Mouse (Mus musculus) layer of hippocampus, adult 8-10 months (tissue): Measurements from ENCODE around the gene Dixdc1. TPM values are rescaled to one million over a fixed set of nuclear protein-coding genes. Genes with fewer than 3 reads are reported as not detected.

Experiments
- DNase-seq, 2 experiments: peaks; one replicate each; pipeline ENCODE4 v3.0.0; 2022; ENCODE audit warnings: low spot score in 2 of 2
- total RNA-seq, 4 experiments: library from RNA; stranded (reverse); gene quantifications; 2 replicates each; pipeline ENCODE4 v1.2.4; 2022

The Dixdc1 gene
- 100 to 1,000 TPM in 2 of 4 experiments, 10 to 100 TPM in 2; 67.3 to 107 (median 93.0) TPM for total RNA-seq

DNA sequence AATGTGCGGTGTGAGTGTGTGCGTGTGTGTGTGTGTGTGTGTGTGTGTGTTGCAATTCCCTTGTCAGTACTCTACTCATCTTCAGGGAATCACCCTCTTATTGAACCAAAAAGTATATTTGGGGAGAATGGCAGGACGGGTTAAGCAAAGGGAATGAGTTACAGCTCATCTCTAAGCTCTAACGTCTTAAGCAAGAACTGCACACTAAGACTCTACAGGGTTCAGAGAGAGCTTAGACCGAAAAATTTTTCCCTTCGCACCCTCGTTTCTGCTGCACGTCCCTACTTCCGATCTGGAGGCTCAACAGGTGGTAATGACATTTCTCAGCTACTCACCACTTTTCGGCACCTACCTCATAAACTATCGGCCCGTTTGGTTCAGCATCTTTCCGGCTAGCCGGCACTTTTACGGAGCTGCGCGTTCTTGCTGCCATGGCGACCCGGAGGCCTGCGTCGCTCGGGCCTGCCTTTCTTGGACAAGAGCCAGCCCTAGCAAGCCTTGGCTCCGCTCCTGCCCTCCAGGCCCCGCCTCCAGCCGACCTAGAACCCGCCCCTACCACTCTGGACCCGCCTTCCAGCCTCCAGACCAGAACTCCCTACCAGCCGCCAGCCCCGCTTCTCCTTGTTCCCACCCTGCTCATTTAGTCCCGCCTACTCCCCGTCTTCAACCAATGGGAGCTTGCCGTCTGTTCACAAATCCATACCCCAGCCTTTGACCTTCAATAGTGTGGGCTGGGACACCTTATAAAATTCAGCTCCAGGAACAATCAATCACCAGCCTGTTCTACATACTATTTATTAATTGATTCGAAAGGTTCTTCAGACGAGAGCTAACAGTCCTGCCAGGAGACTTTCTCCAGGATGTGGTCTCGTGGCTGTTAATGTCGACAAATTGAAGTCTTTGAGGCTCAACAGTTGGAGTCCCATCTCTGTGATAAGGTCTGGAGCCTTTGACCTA lies at the start of gene Dixdc1:
Dixdc1 (minus strand) TSS at position 604 of the 957 bp plus-strand sequence.
- DNase-seq: peak; percentile 93 to 94

DNA sequence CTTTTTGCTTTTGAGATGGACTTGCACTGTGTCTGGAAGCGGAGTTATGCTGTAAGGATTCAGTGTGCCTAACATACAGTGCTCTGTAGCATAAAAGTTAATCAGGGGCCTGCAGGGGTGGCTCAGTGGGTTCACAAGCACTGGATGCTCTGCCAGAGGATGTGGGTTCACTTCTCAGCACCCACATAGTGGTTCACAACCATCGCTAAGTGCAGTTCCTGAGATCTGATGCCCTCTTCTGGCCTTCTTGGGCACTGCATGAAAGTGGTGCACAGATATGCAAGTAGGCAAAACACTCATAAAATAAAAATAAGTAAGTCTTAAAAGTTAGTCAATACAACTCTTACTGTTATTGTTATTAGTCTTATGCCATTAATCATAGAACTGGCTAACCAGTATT lies 42.8 kb upstream of the Dixdc1 start:
- DNase-seq: no peak

DNA sequence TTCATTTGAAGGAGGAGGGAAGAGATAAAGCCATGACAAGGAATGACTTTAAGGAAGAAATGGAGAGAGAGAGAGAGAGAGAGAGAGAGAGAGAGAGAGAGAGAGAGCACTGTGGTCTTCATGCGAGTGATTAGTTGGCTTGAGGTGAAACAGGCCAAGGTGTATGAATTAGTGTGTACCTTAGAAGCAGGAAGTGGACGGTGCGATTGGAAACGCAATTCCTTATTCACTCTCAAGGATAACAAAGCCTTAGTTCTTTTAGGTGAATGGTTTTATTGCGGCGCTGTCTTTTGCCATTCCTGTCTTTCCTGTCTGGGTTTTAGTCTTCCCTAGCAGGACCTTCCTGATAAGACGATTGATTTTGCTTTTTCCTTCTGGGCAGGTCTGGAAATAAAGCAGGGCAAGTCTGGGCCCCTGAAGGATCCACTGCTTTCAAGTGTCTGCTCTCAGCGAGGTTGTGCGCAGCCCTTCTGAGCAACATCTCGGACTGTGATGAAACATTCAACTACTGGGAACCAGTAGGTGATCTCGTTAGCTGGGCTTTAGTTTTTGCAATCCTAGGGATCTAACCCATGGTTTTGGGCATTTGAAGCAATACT lies 36.9 kb upstream of the Dixdc1 start:
- no peak for DNase-seq

DNA sequence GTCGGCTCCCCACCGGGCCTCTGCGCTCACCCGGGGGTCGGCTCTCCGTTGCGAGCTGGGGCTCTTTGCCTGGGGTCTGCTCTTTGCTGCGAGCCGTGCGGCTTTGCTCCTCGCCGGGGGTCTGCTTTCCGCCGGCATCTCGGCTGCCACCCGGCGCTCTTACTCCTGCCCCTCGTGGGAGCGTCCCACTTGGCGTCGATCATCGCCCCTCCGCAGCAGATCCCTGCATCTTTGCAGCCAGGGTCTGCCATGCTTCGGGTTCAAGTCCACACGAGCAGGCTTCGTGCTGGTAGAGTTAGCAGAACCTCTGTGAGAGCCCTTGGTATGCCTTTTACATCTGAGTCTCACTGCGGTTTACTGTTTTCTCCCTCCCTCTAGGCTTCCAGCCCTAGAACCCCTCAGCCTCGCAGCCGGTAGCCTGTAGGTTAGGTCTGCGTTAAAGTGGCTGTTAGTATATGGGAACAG lies 36.4 kb upstream of the Dixdc1 start:
- no peak for DNase-seq

DNA sequence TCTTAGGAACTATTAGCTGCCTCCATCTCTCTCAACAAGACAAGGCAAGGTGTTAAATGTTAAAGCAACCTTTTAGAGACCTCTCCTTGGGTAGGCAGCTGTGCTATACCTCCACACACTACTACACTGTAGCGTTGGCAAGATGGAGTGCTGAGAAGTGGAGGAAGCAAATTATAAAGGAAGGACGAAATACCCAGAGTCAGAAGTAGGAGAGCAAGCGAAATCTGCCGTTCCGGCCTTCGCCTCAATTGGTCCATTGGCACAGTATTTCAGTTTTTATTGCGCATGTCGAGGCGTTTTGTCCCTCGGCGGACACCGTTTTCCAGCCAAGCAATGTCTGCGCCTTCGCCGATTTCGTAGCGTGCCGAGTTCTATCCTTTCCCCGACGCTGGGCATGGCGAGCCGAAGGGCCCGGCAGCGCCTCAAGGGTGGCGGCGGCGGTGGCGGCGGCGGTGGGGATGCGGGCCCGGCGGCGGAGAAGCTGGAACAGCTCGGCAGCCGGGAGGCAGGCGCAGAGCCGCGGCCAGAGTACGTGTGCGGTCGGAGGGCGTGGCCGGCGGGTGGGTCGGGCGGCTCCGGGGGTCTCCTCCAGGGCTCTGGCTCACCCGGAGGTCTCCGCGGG lies 35.8 kb upstream of the Dixdc1 start, which contains the start of the genes Alg9 and 1110032A03Rik:
Alg9 (plus strand) TSS at position 29 of the 622 bp plus-strand sequence.
1110032A03Rik (minus strand) TSS at position 530 of the 622 bp plus-strand sequence.
- DNase-seq: peak; percentile 78 to 89

DNA sequence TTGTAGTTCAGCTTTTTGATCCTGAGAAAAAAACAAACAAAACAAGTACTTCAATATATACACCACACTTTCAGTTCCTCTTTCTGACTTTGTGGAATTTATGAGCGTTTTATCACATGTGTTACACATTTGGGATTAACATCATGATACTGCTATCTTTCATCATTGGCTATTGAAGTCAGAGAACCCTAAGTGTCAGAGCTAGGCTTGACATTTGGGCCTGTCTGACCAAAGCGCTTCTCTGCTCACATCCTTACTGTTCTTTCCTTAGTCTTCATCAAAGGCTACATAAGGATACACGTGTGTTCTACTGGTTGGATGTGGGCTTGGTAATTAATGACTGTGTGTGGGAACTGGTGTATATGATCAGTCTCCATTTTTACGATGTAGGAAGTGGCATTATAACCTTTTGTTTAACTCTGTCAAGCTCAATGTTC lies 34.7 kb upstream of the Dixdc1 start:
- DNase-seq: no peak

DNA sequence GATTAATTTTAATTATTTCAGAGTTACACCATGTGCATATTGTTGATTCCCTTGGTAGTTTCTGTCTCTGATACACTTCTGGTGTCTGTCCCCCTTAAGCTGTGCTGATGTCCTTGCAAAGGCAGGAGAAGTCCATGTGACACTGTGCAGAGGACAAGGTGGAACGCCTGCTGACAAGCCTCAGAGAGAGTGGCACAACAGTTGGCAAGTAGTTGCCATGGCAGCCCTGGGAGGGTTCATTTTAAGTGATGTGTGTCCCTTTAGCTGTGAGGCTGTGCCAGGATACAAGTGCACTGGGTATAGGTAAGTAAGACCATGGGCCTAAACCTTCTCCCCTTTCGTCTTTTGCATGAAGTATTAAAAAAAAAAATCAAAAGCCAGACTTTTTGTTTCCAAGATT lies 30.7 kb upstream of the Dixdc1 start:
- no peak for DNase-seq

DNA sequence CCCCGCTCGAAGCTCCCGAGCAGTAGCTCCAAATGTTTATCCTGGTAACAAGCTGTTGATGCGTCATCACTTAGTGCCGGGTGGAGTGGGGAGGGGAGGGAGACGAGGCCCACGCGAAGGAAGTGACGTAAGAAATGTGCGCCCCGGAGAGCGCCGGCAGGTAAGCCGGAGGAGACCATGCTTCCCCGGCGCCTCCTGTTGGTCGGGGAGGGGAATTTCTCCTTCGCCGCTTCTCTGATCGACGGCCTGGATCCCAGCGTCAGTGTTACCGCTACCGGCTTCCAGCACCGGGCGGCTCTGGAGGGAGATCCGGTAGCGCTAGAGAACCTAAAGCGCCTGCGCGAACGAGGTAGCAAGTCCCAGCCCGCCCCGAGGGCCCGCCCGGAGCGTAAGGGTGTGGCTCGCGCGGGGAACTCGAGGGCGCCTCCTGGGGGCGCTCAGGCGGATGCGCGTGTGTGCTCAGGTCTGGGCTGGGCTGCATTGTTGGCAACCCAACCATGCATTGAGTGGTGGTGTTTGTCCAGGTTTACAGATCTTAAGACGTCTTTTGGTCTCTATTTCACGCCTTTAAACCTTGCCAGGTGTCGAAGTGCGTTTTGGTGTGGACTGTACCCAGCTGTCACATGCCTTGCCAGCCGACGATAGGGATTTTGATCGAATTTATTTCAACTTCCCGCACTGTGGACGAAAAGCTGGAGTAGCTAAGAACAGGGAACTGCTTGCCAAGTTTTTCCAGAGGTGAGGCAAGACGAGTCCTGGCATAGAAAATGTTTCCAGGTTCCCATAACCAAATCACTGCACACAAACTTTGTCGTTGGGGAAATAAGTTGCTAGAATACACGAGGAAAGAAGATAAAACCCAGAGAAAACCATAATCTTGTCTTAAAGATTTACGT lies 29.0 kb upstream of the Dixdc1 start, which contains the start of gene Fdxacb1:
Fdxacb1 (plus strand) TSS at position 130 of the 896 bp plus-strand sequence.
- peak; percentile 98 to 99 for DNase-seq

DNA sequence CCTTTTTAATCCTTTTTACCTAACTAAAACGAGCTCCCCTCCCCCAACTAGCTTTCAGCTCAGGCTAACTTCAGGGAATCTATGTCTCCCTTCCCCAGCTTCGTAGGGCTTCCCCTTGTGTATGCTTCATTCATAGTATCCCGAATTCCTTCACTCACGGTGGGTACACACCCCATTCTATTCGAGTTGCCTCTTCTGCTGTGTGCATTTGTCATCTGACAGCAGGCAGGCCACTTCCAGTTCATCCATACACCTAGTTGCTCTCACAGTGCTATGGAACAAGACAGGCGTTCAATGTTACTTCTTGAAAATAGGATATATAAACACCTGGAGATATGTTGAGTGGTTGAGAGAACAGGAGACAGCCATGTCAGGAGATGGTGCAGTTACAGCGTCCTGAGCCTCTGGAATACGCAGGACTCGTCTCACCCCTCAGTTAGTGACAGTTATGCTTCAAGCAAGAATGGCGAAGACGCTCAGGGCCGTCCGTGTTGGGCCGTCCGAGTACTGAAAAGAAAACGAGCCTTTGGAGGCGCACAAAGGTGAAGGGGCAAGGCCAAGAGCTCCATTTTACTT lies 28.3 kb upstream of the Dixdc1 start:
- DNase-seq: no peak

DNA sequence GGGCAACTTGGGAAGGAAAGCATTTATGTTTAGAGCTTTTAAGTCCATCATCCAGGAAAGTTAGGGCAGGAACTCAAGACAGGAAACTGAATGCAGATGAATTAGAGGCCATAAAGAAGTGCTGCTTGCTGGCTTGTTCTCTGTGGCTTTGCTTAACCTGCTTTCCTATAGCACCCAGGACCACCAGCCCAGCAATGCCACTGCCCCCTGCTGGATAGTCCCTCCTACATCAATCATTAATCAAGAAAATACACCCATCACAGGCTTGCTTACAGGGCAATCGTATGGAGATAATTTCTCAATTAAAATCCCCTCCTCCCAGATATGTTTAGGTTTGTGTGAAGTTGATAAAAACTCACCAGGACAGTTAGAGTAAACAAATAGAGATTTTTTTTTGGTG lies 24.0 kb upstream of the Dixdc1 start:
- no peak for DNase-seq

DNA sequence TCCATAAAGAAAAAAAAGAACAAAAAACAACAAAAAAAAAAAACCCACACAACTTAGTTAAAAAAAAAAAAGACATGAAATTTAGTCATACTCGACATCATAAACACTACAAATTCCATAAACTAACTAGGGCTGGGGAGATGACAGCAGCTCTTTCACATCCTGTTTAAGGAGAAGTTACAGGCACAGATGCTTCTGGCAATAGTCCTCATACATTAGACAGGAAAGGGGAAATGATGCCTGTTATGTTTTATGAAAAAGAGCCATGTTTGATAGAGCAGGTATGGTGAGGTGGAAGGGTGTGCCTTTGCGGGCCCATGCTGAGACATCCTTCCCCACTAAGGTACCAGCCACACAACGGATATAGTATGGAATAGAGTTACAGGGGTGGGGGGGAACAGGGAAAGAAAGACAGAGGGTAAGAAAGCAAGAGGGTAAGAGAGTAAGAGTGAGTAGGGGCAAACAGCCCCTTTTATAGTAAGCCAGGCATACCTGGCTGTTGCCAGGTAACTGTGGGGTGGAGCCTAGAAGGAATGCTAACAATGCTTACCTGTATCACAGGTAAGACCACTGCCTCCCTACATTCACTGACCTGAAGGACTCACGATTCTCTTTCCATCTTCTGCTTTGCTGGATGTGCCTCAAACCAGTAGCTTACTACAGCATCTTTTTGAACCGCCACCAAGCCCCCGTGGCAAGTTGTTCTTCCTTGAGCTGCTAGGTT lies 22.4 kb upstream of the Dixdc1 start:
- no peak for DNase-seq

DNA sequence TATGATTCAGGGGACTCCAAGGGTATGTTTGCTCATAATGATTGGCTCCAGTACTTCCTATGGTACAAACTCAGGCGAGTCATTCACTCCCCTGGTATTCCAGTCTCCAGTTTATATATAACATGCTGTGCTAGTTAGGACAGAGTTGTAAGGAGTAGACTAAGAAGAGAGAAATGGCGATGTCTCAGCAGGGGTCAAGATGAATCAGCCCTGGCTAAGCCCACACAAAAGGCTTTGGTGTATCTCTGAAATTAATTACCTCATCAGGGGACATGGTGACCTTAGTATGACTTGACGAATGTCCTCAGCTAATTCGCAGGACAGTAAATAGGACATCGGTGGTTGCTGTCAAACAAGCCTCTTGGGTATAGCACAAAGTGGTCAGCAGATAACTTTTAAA lies 17.4 kb upstream of the Dixdc1 start:
- DNase-seq: no peak

DNA sequence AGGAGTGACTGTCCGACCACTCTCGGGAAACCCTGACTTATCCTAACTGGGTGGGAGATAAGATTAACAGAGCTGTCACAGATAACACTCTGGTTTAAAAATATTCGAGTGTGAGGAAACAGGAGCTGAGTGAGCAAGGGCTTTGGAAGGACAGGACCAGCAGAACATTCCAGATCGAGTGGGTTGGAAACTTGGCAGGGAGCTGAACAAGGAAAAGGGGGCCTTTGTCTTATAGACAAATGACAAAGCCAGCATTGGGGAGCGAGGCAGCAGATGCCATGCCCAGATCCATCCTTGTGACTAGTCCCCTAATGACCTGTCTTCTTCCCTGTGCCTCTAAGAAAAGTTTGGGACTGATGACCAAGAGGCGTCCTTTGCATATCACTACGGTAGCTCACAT lies 14.6 kb upstream of the Dixdc1 start:
- no peak for DNase-seq

DNA sequence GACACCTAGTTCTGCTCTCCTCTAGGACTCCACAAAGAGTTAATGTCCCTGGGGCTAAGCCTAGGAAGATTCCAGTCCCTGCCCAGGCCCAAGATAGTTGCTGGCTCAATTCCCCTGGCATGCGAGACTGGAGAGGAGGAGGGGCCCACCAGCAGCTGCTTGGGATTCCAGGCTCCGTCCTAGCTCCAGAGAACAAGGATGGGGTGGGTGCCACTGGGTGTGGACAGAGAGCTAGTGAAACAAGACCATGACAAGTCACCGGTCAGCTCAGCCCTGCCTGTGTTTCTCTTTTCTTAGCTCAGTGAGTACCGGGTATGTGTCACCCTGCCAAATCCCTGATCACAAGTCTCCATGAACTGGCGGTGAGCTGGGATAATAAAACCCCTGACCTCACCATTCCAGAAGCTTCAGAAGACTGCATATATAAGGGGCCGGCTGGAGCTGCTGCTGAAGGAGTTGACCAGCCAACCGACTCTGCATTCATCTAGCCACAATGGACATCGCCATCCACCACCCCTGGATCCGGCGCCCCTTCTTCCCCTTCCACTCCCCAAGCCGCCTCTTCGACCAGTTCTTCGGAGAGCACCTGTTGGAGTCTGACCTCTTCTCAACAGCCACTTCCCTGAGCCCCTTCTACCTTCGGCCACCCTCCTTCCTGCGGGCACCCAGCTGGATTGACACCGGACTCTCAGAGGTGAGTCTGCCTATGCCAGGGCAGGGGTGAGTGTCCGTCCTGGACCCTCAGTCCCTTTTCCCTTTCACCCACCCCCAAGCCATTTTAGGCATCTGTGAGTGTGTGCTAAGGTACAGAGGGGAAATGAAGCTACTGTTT lies 13.7 kb upstream of the Dixdc1 start:
- peak; percentile 76 to 77 for DNase-seq

DNA sequence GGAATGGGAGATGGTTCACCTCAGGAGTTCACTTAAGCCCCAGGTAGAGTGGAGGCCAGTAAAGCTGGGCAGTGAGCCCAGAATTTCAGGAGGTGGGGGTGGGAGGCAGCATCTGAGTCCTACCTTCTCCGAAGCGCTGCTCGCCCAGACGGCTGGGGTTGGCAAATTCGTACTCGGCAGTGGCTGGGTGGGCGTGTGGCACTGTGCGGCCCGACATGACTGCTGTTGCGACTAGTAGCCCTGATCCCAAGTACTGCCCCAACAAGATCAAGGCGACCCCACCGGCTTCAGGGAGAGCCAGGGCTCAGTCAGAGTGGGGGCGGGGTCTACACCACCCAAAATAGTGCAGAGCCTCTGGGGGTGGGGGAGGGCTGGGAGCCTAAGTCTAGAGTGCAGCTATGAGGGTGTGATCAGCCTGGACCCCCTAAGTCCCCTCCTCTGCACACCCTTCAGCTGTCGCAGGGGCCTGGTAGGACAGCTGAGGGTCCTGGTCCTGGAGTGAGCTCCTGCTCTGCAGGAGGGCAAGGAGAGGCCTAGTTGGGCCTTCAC lies 12.8 kb upstream of the Dixdc1 start, which contains the start of gene Hspb2:
Hspb2 (minus strand) TSS at position 301 of the 549 bp plus-strand sequence.
- DNase-seq: no peak

DNA sequence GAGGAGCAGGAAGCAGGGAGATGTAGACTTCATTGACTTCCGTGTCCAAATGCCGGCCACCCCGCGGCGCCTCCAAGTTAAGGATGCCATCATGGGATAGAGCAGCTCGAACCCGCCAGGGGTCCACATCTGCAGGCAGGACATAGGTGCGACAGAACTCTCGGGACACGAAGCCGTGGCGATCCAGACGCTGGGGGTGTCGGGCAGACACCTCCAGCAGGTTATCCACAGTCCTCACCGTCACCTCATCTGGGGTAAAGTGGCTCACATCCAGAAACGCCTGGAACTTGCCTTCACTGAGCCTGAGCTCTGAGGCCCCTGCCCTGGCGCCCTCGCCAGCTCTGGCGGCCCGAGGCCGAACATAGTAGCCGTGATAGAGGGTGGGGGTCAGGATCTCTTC lies 12.0 kb upstream of the Dixdc1 start, which contains the start of gene Cryab:
Cryab (plus strand) TSS at position 3 of the 400 bp plus-strand sequence.
- DNase-seq: no peak

DNA sequence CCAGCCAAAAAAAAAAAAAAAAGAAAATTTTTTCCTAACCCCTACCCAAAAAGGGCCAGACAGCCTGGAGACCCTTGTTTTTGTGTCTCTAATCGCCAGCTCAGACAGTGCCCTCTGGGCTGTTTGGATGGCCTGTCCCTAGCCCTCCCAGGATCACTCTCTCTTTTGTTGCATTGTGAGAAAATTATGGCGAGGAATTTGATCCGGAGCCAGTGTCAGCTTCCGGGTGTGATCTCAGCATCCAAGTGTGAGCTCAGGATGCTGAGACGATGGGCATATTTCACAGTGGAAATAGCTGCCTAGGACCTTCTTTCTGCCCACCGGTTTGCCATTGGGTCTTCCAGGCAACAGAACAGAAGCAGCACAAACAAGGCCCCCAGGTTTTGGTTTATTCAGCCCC lies 11.4 kb upstream of the Dixdc1 start:
- no peak for DNase-seq

DNA sequence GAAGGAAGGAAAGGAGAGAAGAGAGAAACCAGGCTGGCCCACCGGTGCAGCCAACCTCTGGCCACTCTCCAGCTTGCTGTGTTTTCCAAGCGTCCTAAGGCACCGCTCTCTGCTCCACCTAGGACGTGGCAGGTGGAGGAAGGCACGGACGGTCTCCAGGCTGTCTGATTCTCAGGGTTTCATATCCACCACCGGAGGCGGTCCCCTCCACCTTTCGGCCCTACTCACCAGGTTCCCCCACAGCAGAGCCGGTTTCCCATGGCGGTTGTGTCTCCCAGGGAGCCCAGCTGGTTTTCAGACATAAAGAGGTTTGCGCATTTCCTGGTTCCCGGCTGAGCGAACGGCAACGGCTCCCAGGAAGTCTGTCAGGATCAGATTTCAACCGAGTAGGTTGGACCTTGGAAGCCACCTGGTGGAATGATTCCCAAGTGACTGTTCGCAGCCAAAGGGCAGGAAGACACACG lies 6.9 kb upstream of the Dixdc1 start, which contains the start of gene 2310030G06Rik:
2310030G06Rik (minus strand) TSS at position 323 of the 464 bp plus-strand sequence.
- DNase-seq: no peak
